Mouse (Mus musculus) liver, postnatal 0 days (tissue): ENCODE results near the gene Tex2. TPM values are rescaled to one million over a fixed set of nuclear protein-coding genes. Genes with fewer than 3 reads are reported as not detected.

ENCODE experiments used
- ATAC-seq: fragments of 200-750 bp; cut with Nextera tagmentation; 2 replicates; pipeline ENCODE4 v1.8.0; 2017; ENCODE audit warnings: mild to moderate bottlenecking, moderate library complexity
- DNase-seq: peaks from one replicate; pipeline ENCODE4 v3.0.0-alpha.2; 2016
- H3K27ac ChIP-seq: fragments of 300-500 bp; sonication (generic); 2 replicates; pipeline ENCODE4 v1.5.1; 2014; ENCODE audit warnings: antibody characterized with exemption, moderate library complexity, mild to moderate bottlenecking, low read depth
- H3K27me3 ChIP-seq: fragments of 300-500 bp; sonication (generic); 2 replicates; pipeline ENCODE4 v1.6.1; 2014; ENCODE audit warnings: low read length, control low read depth, mixed read lengths; ENCODE audit not compliant: insufficient read depth
- H3K36me3 ChIP-seq: fragments of 300-500 bp; sonication (generic); replicated peaks from 2 replicates; pipeline ENCODE4 v1.6.1; 2014; ENCODE audit warnings: mild to moderate bottlenecking, control low read depth, low read length, moderate library complexity, mixed read lengths; ENCODE audit not compliant: insufficient read depth
- H3K4me1 ChIP-seq: fragments of 300-500 bp; sonication (generic); 2 replicates; pipeline ENCODE4 v1.6.1; 2014; ENCODE audit warnings: antibody characterized with exemption, mild to moderate bottlenecking, control low read depth; ENCODE audit not compliant: insufficient read depth
- H3K4me2 ChIP-seq: fragments of 300-500 bp; sonication (generic); 2 replicates; pipeline ENCODE4 v1.6.1; 2014; ENCODE audit warnings: low read depth, mild to moderate bottlenecking, low read length, moderate library complexity, mixed read lengths
- H3K4me3 ChIP-seq: fragments of 300-500 bp; sonication (generic); 2 replicates; pipeline ENCODE4 v1.5.1; 2014; ENCODE audit warnings: low read depth, low read length
- H3K9ac ChIP-seq: fragments of 300-500 bp; sonication (generic); replicated peaks from 2 replicates; pipeline ENCODE4 v1.6.1; 2014; ENCODE audit warnings: mild to moderate bottlenecking, moderate library complexity
- H3K9me3 ChIP-seq: fragments of 300-500 bp; sonication (generic); 2 replicates; pipeline ENCODE4 v1.6.1; 2016; ENCODE audit warnings: mild to moderate bottlenecking, control low read depth, low read length, mixed read lengths
- CTCF ChIP-seq: sonication (generic); IDR thresholded peaks from 2 replicates; pipeline ENCODE4 v1.5.1; 2016; ENCODE audit warnings: antibody characterized with exemption, low read depth
- EP300 ChIP-seq: IDR thresholded peaks from 2 replicates; pipeline ENCODE4 v1.6.1; 2016; ENCODE audit warnings: antibody characterized with exemption, low read depth, mild to moderate bottlenecking
- WGBS: fragments of 180-500 bp; shearing (Covaris S2); extraction: QIAGEN DNeasy Blood & Tissue Kit; methylation state at CpG from one replicate; pipeline ENCODE4 v1.1.7; 2014; ENCODE audit not compliant: insufficient replicate concordance; 5-methylcytosine and 5-hydroxymethylcytosine counted together
- polyA plus RNA-seq: library from polyadenylated mRNA; unstranded; fragments of >200 nt; fragmentation: Nextera tagmentation; extraction: Ambion mirVana; gene quantifications from 2 replicates; pipeline ENCODE4 v1.2.1, GENCODE M21; 2015

Tex2 gene
- polyA plus RNA-seq, 1 experiment from 2014 or later = 11.3 TPM

- Histone ChIP-seq H3K4me1 (peaks cover 7% of the 10 kb centered on the region), H3K9me3 (no peaks in the 10 kb centered on the region), H3K27me3 (no peaks in the 10 kb centered on the region), H3K27ac (0 out of 2 replicates have a peak overlapping the region, but pooled peaks have one; percentile 22), H3K9ac (no peak overlapping the region), H3K4me2 (no peak overlapping the region), H3K4me3 (no peak overlapping the region), H3K36me3 (0 out of 2 replicates have a peak, but pooled peaks cover 5% of the 10 kb centered on the region)
- TF ChIP-seq CTCF = no peak
- no peak for TF ChIP-seq EP300
- no peak for DNase-seq
- peak; percentile 31; the same call in 1 of the 2 replicates for ATAC-seq
- 59% methylated on average over 7 of the region's 7 CpGs for WGBS
Observed at GRCm38 (mm10) chr11:106599345-106599744, 13.9 kb downstream of the Tex2 start.

DNA sequence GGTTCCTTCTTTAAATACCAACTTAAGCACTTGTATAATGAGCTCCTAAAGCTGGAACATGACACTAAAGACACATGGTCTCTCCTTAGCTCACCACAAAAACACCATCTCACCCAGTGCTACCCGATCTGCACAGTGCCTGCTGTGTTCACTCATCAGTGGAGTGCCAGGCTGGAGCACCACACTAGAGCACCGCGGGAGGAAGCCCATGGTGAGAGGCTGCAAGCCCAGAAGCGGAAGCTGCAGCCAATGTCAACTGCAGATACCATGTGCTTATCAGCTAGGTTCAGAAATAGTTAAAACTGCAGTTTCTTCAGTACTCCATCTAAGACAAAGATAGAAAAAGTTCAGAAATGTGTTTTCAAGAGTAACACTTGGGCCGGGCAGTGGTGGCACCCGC is 14.9 kb downstream of the Tex2 start:
- H3K4me1 ChIP-seq = peaks cover 7% of the 10 kb centered on the region
- no peak overlapping the region for H3K9ac ChIP-seq
- TF ChIP-seq EP300 = peak; percentile 43
- TF ChIP-seq CTCF = no peak
- no peak overlapping the region for H3K4me3 ChIP-seq
- H3K4me2 ChIP-seq = no peak overlapping the region
- 34% methylated on average over 6 of the region's 6 CpGs for WGBS
- 0 out of 2 replicates have a peak, but pooled peaks cover 4% of the 10 kb centered on the region for H3K36me3 ChIP-seq
- no peak for DNase-seq
- no peaks in the 10 kb centered on the region for H3K9me3 ChIP-seq
- peak; percentile 75 for ATAC-seq
- no peak overlapping the region for H3K27ac ChIP-seq
- no peaks in the 10 kb centered on the region for H3K27me3 ChIP-seq

DNA sequence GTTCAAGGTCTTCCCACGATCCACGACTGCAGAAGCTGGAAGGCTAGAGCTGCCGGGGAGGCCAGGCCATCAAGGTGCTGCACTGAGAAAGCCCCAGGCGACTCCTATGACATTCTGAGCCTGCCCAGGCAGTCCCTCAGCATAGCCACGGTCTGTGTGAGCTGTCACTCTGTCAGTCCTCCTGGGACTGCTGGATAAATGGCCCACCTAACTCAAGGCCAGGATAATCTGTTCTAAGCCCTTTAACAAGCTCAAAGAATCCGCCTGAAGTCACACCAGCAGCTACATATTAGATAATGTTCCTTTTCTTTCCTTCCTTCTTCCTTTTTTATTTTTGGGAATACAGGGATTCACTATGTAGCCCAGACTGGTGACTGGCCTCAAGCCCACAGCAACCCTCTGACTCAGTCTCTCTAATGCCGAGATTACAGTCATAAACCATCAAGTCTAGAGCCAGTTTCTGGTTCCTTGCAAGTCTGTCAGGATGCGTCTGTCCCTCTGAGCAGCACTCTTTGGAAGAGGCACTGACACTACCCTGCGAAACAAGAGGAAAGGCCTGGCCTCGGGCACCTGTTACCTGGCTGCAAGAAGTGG is 15.4 kb downstream of the Tex2 start:
- H3K36me3 ChIP-seq = 0 out of 2 replicates have a peak, but pooled peaks cover 3% of the 10 kb centered on the region
- TF ChIP-seq CTCF (no peak), EP300 (no peak)
- H3K9me3 ChIP-seq = no peaks in the 10 kb centered on the region
- peaks cover 7% of the 10 kb centered on the region for H3K4me1 ChIP-seq
- DNase-seq (no peak), ATAC-seq (no peak)
- H3K4me2 ChIP-seq = no peak overlapping the region
- H3K9ac ChIP-seq = no peak overlapping the region
- no peaks in the 10 kb centered on the region for H3K27me3 ChIP-seq
- H3K4me3 ChIP-seq = no peak overlapping the region
- 59% methylated on average over 10 of the region's 10 CpGs for WGBS
- no peak overlapping the region for H3K27ac ChIP-seq

GRCm38 (mm10) chr11:106591183-106591582 is 22.0 kb downstream of the Tex2 start:
- no peak overlapping the region for H3K9ac ChIP-seq
- no peaks in the 10 kb centered on the region for H3K9me3 ChIP-seq
- no peak for TF ChIP-seq CTCF
- 88% methylated on average over 11 of the region's 11 CpGs for WGBS
- no peak overlapping the region for H3K4me2 ChIP-seq
- H3K36me3 ChIP-seq = peaks cover 3% of the 10 kb centered on the region
- H3K4me1 ChIP-seq = peaks cover 20% of the 10 kb centered on the region
- no peak overlapping the region for H3K27ac ChIP-seq
- ATAC-seq (no peak), DNase-seq (no peak)
- H3K27me3 ChIP-seq = no peaks in the 10 kb centered on the region
- no peak overlapping the region for H3K4me3 ChIP-seq

GRCm38 (mm10) chr11:106590143-106590542 is 23.1 kb downstream of the Tex2 start:
- Histone ChIP-seq H3K9me3 (no peaks in the 10 kb centered on the region), H3K27ac (no peak overlapping the region), H3K27me3 (no peaks in the 10 kb centered on the region), H3K36me3 (peaks cover 3% of the 10 kb centered on the region), H3K4me1 (peaks cover 20% of the 10 kb centered on the region), H3K4me3 (no peak overlapping the region), H3K4me2 (no peak overlapping the region), H3K9ac (no peak overlapping the region)
- TF ChIP-seq EP300 (no peak), CTCF (no peak)
- WGBS = 83% methylated on average over 5 of the region's 5 CpGs
- ATAC-seq (no peak), DNase-seq (no peak)

- no peak overlapping the region for H3K4me2 ChIP-seq
Observed at GRCm38 (mm10) chr11:106588781-106589180, 24.4 kb downstream of the Tex2 start.

More at GRCm38 (mm10) chr11:106588781-106589180, 24.4 kb downstream of the Tex2 start:
- H3K36me3 ChIP-seq = peaks cover 3% of the 10 kb centered on the region
- H3K9me3 ChIP-seq = no peaks in the 10 kb centered on the region
- no peaks in the 10 kb centered on the region for H3K27me3 ChIP-seq
- 36% methylated on average over 8 of the region's 8 CpGs for WGBS
- no peak for DNase-seq
- H3K27ac ChIP-seq = peak overlapping the region; percentile 35; the same call in 1 of the 2 replicates
- H3K4me3 ChIP-seq = no peak overlapping the region
- H3K9ac ChIP-seq = no peak overlapping the region; the same call in 1 of the 2 replicates
- H3K4me1 ChIP-seq = peaks cover 23% of the 10 kb centered on the region
- ATAC-seq = peak; percentile 40; the same call in 1 of the 2 replicates
- TF ChIP-seq EP300 (no peak), CTCF (no peak)
